Mouse (Mus musculus) gastrocnemius, adult 2 months (tissue): ENCODE data around the gene Padi2. TPM values are rescaled to one million over a fixed set of nuclear protein-coding genes. Genes with fewer than 3 reads are reported as not detected.

Source experiments
- DNase-seq: peaks from one replicate; pipeline ENCODE4 v3.0.0; 2022
- H3K27ac ChIP-seq: fragments of 200-600 bp; 2 replicates; pipeline ENCODE4 v1.8.1; 2022; ENCODE audit warnings: mild to moderate bottlenecking
- H3K4me3 ChIP-seq: fragments of 200-600 bp; 2 replicates; pipeline ENCODE4 v1.8.1; 2022; ENCODE audit warnings: mild to moderate bottlenecking, moderate library complexity
- CTCF ChIP-seq: fragments of 200-600 bp; IDR thresholded peaks from 2 replicates; pipeline ENCODE4 v1.8.1; 2022; ENCODE audit warnings: antibody characterized with exemption, mild to moderate bottlenecking, moderate library complexity
- intact Hi-C: fragments of 180-260 bp; cut with DNase I; formaldehyde crosslinking; loops from one replicate; pipeline ENCODE4 v1.15.1; 2025
- total RNA-seq, 2 experiments: library from RNA; stranded (reverse); gene quantifications; 2 replicates each; pipeline ENCODE4 v1.2.3; 2021

The Padi2 gene
- total RNA-seq, 2 experiments from 2014 or later: 77.0 to 273 TPM

GRCm38 (mm10) chr4:140992215-140992614 is 86.1 kb downstream of the Padi2 start:
- peak; percentile 22 for DNase-seq
- intact Hi-C loops: no loop called here

GRCm38 (mm10) chr4:140993846-140994245 is 87.7 kb downstream of the Padi2 start:
- DNase-seq: no peak
- intact Hi-C loops: no loop called here
- Histone ChIP-seq H3K27ac (no peak overlapping the region), H3K4me3 (no peak overlapping the region)
- TF ChIP-seq CTCF: no peak

More at GRCm38 (mm10) chr4:140992215-140992614, 86.1 kb downstream of the Padi2 start:
- H3K4me3 ChIP-seq: no peak overlapping the region
- H3K27ac ChIP-seq: no peak overlapping the region
- TF ChIP-seq CTCF: no peak

DNA sequence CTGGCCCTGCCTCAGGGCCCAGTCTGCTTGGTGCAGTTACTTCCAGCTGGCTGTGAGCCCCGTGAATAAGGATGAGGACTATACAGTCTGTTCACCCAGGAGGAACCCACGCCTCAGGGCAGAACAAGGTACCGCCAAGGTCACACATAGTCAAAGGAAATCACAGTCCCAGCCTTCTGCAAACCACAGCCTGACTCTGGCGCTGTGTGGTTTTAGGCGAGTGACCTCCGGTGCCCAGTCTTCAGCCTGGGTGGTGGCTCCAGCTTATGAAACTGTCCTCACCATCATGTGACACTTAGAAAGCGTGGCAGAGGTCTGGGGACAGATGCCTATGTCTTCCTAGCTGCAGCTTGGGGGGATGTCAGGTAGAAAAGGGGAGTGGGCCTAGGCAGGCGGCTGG is 89.7 kb downstream of the Padi2 start:
- no peak for DNase-seq
- Histone ChIP-seq H3K4me3 (no peak overlapping the region), H3K27ac (no peak overlapping the region)
- TF ChIP-seq CTCF: no peak
- intact Hi-C loops: no loop called here

DNA sequence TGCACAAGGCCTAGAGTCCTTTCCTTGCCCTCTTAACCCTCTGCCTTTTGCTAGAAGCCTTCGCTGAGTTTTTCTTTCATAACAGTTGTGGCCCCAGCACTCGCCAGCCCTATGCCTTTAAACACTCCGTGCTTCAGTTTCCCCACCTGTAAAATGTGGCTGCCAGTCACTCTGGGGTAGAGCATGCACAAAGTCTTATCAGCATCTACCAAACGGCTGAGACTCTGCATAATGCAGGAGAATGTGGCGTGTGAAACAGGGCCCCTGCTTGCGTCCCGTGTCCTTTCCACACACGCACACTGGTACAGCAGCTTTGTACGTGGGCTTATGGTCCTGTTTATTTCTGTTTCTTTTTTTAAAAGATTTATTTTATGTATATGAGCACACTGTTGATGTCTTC is 90.7 kb downstream of the Padi2 start:
- no peak for DNase-seq
- H3K4me3 ChIP-seq: no peak overlapping the region
- intact Hi-C loops: no loop called here
- H3K27ac ChIP-seq: no peak overlapping the region
- TF ChIP-seq CTCF: no peak

Other genes starting within 250 kb of the Padi2 start
- gene Arhgef10l, start 240.3 kb upstream of the Padi2 start, total RNA-seq: 10 to 100 TPM; 50.9 to 66.3 TPM
- gene Rcc2, start 205.8 kb upstream of the Padi2 start, total RNA-seq: 1 to 10 TPM; 5.9 to 8.8 TPM
- gene Padi6, start 163.7 kb upstream of the Padi2 start, total RNA-seq: not detected
- not detected for gene Padi4, start 132.1 kb upstream of the Padi2 start, total RNA-seq
- 1 to 10 TPM; 1.1 to 6.9 TPM for gene Padi3, start 95.7 kb upstream of the Padi2 start, total RNA-seq
- gene Padi1, start 60.6 kb upstream of the Padi2 start, total RNA-seq: under 1 TPM in 1 of 2 experiments, not detected in 1; 0.22 TPM
- 100 to 1,000 TPM; 483 to 898 TPM for gene Sdhb, start 54.9 kb downstream of the Padi2 start, total RNA-seq
- 10 to 100 TPM; 20.0 to 23.7 TPM for gene Atp13a2, start 80.5 kb downstream of the Padi2 start, total RNA-seq
- 1 to 10 TPM; 1.5 to 4.7 TPM for gene Mfap2, start 104.1 kb downstream of the Padi2 start, total RNA-seq
- 1 to 10 TPM; 1.7 to 2.0 TPM for gene Crocc, start 154.2 kb downstream of the Padi2 start, total RNA-seq
- gene Necap2, start 172.0 kb downstream of the Padi2 start, total RNA-seq: 10 to 100 TPM; 13.1 to 16.5 TPM
- gene Spata21, start 182.0 kb downstream of the Padi2 start, total RNA-seq: not detected
- 100 to 1,000 TPM; 146 to 163 TPM for gene Szrd1, start 233.4 kb downstream of the Padi2 start, total RNA-seq
- 10 to 100 TPM; 10.8 to 10.9 TPM for gene Fbxo42, start 241.6 kb downstream of the Padi2 start, total RNA-seq